ENCODE assay signal across 23 mouse cellular contexts in the genomic region with DNA sequence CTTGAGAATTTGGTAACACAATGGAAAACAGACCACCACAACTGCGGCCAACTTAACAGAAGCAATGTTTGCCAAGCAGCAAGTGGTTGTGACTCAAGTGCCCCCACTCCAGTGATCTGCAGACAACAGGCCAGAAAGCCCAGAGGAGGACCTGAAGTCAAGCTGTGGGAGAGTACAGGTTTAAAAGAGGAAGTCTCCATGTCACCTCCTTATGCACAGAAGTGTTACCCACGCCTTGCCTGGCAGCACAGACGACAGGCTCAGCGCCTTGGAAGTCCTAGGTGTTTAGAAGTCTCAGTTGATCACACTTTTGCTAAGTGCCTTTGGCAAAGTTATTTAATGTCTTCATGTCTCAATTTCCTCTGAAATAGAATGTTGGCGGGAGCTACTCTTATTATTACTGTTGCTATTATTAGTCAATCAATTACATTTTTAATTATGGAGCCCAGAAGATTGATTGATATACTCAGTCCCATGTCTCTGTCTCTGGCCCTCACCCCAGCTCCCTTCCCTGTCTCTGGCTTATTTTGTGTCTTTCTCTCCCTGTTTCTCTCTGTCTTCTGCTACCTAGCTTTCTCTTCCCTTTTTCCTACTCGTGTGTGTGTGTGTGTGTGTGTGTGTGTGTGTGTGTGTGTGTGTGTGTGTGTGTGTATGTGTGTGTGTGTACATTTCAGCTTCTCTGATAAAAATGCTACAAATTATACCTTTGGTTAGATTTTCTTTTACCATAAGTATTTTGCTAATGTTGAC.
DNase-seq lines count a peak whose midpoint lies in the region; ATAC-seq lines count a peak whose summit lies in the region.
"Had no signal": no experiment of that assay in that cellular context is flagged by ENCODE, and none has a peak within 500 bp of the region (broad histone marks: within the 10 kb centered on the region; RNA-seq: fewer than 3 reads in every experiment).

No protein-coding gene starts in this region.

- no peak overlapping the region for H3K9ac ChIP-seq in lung, embryonic 16.5 days (ENCODE audit: low read length)
- H3K9ac ChIP-seq: heart, embryonic 15.5 days; hindbrain, embryonic 15.5 days had no signal

- no peak overlapping the region for H3K4me3 ChIP-seq in lung, embryonic 16.5 days (ENCODE audit: low read length)
- H3K4me3 ChIP-seq: embryonic facial prominence, embryonic 10.5 days; forebrain, embryonic 10.5 days; gastrocnemius, adult 2 months; heart, adult 2 months; heart, embryonic 15.5 days; hindbrain, embryonic 10.5 days; hindbrain, embryonic 15.5 days had no signal

- H3K36me3 ChIP-seq in lung, embryonic 16.5 days (ENCODE audit: control insufficient read depth, insufficient read depth, low read length): no peaks in the 10 kb centered on the region
- H3K36me3 ChIP-seq: embryonic facial prominence, embryonic 10.5 days; forebrain, embryonic 10.5 days; G1E; heart, embryonic 15.5 days; hindbrain, embryonic 10.5 days; hindbrain, embryonic 15.5 days had no signal

- no peak overlapping the region for H3K27ac ChIP-seq in lung, embryonic 16.5 days (ENCODE audit: low read length)
- H3K27ac ChIP-seq: embryonic facial prominence, embryonic 10.5 days; forebrain, embryonic 10.5 days; gastrocnemius, adult 2 months; heart, adult 2 months; heart, embryonic 15.5 days; hindbrain, embryonic 10.5 days; hindbrain, embryonic 15.5 days had no signal

- WGBS in lung, embryonic 16.5 days: 54% methylated on average over 6 of the region's 6 CpGs

- DNase-seq in 416B (ENCODE audit: low read depth): peak; percentile 7
- DNase-seq in spleen, postnatal 14 days (ENCODE audit: low spot score in 2 of 2): no peak
- no peak for DNase-seq in cerebellum, adult 18-20 months
- no peak for DNase-seq in adrenal gland, postnatal 10 days
- DNase-seq: adrenal gland, adult 8-10 months; cerebellum, adult 11-12 months; cerebellum, adult 9-11 months; cerebellum, postnatal 36 days; gastrocnemius, adult 2 months; gastrocnemius, postnatal 25 days; heart, adult 2 months; heart, postnatal 14 days had no signal

- no peaks in the 10 kb centered on the region for H3K27me3 ChIP-seq in lung, embryonic 16.5 days (ENCODE audit: control insufficient read depth, insufficient read depth, low read depth, low read length)
- H3K27me3 ChIP-seq: heart, embryonic 15.5 days; hindbrain, embryonic 15.5 days had no signal

- ATAC-seq in common myeloid progenitor, adult 5-6 weeks (replicated peaks; ENCODE audit: low read depth, poor library complexity, severe bottlenecking): peak; percentile 82
- peak; percentile 49; the same call in 1 of the 2 replicates for ATAC-seq in lung, embryonic 16.5 days (ENCODE audit: low read depth)
- peak; percentile 51; the same call in 1 of the 2 replicates for ATAC-seq in megakaryocyte, adult 5-6 weeks (ENCODE audit: poor library complexity, severe bottlenecking)
- ATAC-seq: forebrain, embryonic 14.5 days had no signal

- H3K4me2 ChIP-seq in lung, embryonic 16.5 days (ENCODE audit: low read depth, low read length): no peak overlapping the region
- H3K4me2 ChIP-seq: heart, embryonic 11.5 days; heart, embryonic 15.5 days; hindbrain, embryonic 15.5 days had no signal

- no peaks in the 10 kb centered on the region for H3K9me3 ChIP-seq in lung, embryonic 16.5 days (ENCODE audit: control insufficient read depth, low read length)
- H3K9me3 ChIP-seq: embryonic facial prominence, embryonic 10.5 days; forebrain, embryonic 10.5 days; G1E; heart, embryonic 15.5 days; hindbrain, embryonic 10.5 days; hindbrain, embryonic 15.5 days had no signal

- H3K4me1 ChIP-seq in lung, embryonic 16.5 days (replicated peaks; ENCODE audit: control insufficient read depth, insufficient read depth, low read length): no peaks in the 10 kb centered on the region
- H3K4me1 ChIP-seq: embryonic facial prominence, embryonic 10.5 days; forebrain, embryonic 10.5 days; hindbrain, embryonic 10.5 days; hindbrain, embryonic 15.5 days had no signal
